Comparison of ENCODE assay signal across 16 mouse cellular contexts in genomic region chr12:56537342-56537741, GRCm38 (mm10). TPM values are rescaled to one million over a fixed set of nuclear protein-coding genes. Genes with fewer than 3 reads are reported as not detected.
A peak's percentile ranks its signal among the peaks of the same experiment; 100 is the strongest.
DNase-seq lines count a peak whose midpoint lies in the region; ATAC-seq and TF ChIP-seq lines count a peak whose summit lies in the region.
"Had no signal": no experiment of that assay in that cellular context is flagged by ENCODE, and none has a peak within 500 bp of the region (broad histone marks: within the 10 kb centered on the region; RNA-seq: fewer than 3 reads in every experiment).

No protein-coding gene starts in this region.

- H3K4me3 ChIP-seq in midbrain, embryonic 10.5 days: peak overlapping the region; percentile 47
- no peak overlapping the region for H3K4me3 ChIP-seq in midbrain, postnatal 0 days (ENCODE audit: low read depth, low read length)
- peak overlapping the region; percentile 40 for H3K4me3 ChIP-seq in forebrain, embryonic 11.5 days (ENCODE audit: low read depth, low read length)
- H3K4me3 ChIP-seq in lung, embryonic 16.5 days (ENCODE audit: low read length): peak overlapping the region; percentile 62
- H3K4me3 ChIP-seq: liver, embryonic 12.5 days had no signal

- H3K4me1 ChIP-seq in midbrain, embryonic 10.5 days: peaks cover 30% of the 10 kb centered on the region
- H3K4me1 ChIP-seq in midbrain, postnatal 0 days (ENCODE audit: insufficient read depth, low read length): 0 out of 2 replicates have a peak, but pooled peaks cover 2% of the 10 kb centered on the region
- 0 out of 2 replicates have a peak, but pooled peaks cover 3% of the 10 kb centered on the region for H3K4me1 ChIP-seq in forebrain, embryonic 11.5 days (replicated peaks; ENCODE audit: control insufficient read depth, insufficient read depth, low read length)
- H3K4me1 ChIP-seq in lung, embryonic 16.5 days (replicated peaks; ENCODE audit: control insufficient read depth, insufficient read depth, low read length): 0 out of 2 replicates have a peak, but pooled peaks cover 3% of the 10 kb centered on the region
- H3K4me1 ChIP-seq: liver, embryonic 12.5 days had no signal

- H3K27me3 ChIP-seq in midbrain, embryonic 10.5 days (ENCODE audit: low read depth, poor library complexity, severe bottlenecking): peaks cover 100% of the 10 kb centered on the region
- H3K27me3 ChIP-seq in midbrain, postnatal 0 days (ENCODE audit: insufficient read depth, low read length): peaks cover 89% of the 10 kb centered on the region
- peaks cover 92% of the 10 kb centered on the region for H3K27me3 ChIP-seq in forebrain, embryonic 11.5 days (ENCODE audit: control insufficient read depth, insufficient read depth, low read length)
- peaks cover 73% of the 10 kb centered on the region for H3K27me3 ChIP-seq in lung, embryonic 16.5 days (ENCODE audit: control insufficient read depth, insufficient read depth, low read depth, low read length)

- ATAC-seq in midbrain, postnatal 0 days (ENCODE audit: low FRiP score): no peak
- no peak for ATAC-seq in forebrain, embryonic 11.5 days (replicated peaks; ENCODE audit: low FRiP score)
- ATAC-seq in lung, embryonic 16.5 days (ENCODE audit: low read depth): peak; percentile 13; the same call in 1 of the 2 replicates
- ATAC-seq: liver, embryonic 12.5 days had no signal

- no peaks in the 10 kb centered on the region for H3K9me3 ChIP-seq in midbrain, embryonic 10.5 days (replicated peaks)
- H3K9me3 ChIP-seq in midbrain, postnatal 0 days (ENCODE audit: low read length): no peaks in the 10 kb centered on the region
- H3K9me3 ChIP-seq in forebrain, embryonic 11.5 days (ENCODE audit: control insufficient read depth, low read length): no peaks in the 10 kb centered on the region
- no peaks in the 10 kb centered on the region for H3K9me3 ChIP-seq in lung, embryonic 16.5 days (ENCODE audit: control insufficient read depth, low read length)
- H3K9me3 ChIP-seq: liver, embryonic 12.5 days had no signal

- under 1% methylated on average over 19 of the region's 19 CpGs for WGBS in midbrain, embryonic 10.5 days
- WGBS in midbrain, postnatal 0 days: 2% methylated on average over 19 of the region's 19 CpGs
- WGBS in forebrain, embryonic 11.5 days: under 1% methylated on average over 19 of the region's 19 CpGs
- WGBS in lung, embryonic 16.5 days: 1% methylated on average over 19 of the region's 19 CpGs

- TF ChIP-seq CTCF in midbrain, postnatal 0 days (IDR thresholded peaks at IDR 0.05): no peak

- no peak overlapping the region for H3K9ac ChIP-seq in midbrain, postnatal 0 days (replicated peaks; ENCODE audit: low read length, poor library complexity, severe bottlenecking)
- no peak overlapping the region; the same call in 1 of the 2 replicates for H3K9ac ChIP-seq in forebrain, embryonic 11.5 days (ENCODE audit: low read length)
- peak overlapping the region; percentile 83 for H3K9ac ChIP-seq in lung, embryonic 16.5 days (ENCODE audit: low read length)
- H3K9ac ChIP-seq: hindbrain, embryonic 14.5 days; liver, embryonic 12.5 days had no signal

- no peaks in the 10 kb centered on the region for H3K36me3 ChIP-seq in midbrain, embryonic 10.5 days
- no peaks in the 10 kb centered on the region for H3K36me3 ChIP-seq in midbrain, postnatal 0 days (ENCODE audit: insufficient read depth, low read length)
- H3K36me3 ChIP-seq in forebrain, embryonic 11.5 days (ENCODE audit: control insufficient read depth, insufficient read depth, low read length): no peaks in the 10 kb centered on the region; the same call in 1 of the 2 replicates
- H3K36me3 ChIP-seq in lung, embryonic 16.5 days (ENCODE audit: control insufficient read depth, insufficient read depth, low read length): no peaks in the 10 kb centered on the region
- H3K36me3 ChIP-seq: liver, embryonic 12.5 days had no signal

- 0 out of 2 replicates have a peak overlapping the region, but pooled peaks have one; percentile 9 for H3K27ac ChIP-seq in midbrain, embryonic 10.5 days (replicated peaks)
- H3K27ac ChIP-seq in midbrain, postnatal 0 days (ENCODE audit: low read depth, low read length): no peak overlapping the region
- H3K27ac ChIP-seq in forebrain, embryonic 11.5 days (ENCODE audit: low read depth, low read length): peak overlapping the region; percentile 73; the same call in 1 of the 2 replicates
- H3K27ac ChIP-seq in lung, embryonic 16.5 days (ENCODE audit: low read length): peak overlapping the region; percentile 97
- H3K27ac ChIP-seq: hindbrain, embryonic 14.5 days; liver, embryonic 12.5 days had no signal

- DNase-seq in midbrain, embryonic 10.5 days (ENCODE audit: low spot score): peak; percentile 51
- no peak for DNase-seq in midbrain, postnatal 0 days (ENCODE audit: low spot score)
- DNase-seq in forebrain, embryonic 11.5 days (ENCODE audit: low spot score): no peak
- DNase-seq in retina, postnatal 1 day: peak; percentile 43
- DNase-seq in layer of hippocampus, adult 18-20 months (ENCODE audit: low spot score in 2 of 2): no peak
- no peak for DNase-seq in urinary bladder, postnatal 25 days (ENCODE audit: low spot score)
- DNase-seq: cerebellum, adult 18-20 months; heart, adult 18-20 months; kidney, adult 11 months; kidney, postnatal 36 days had no signal

- H3K4me2 ChIP-seq in midbrain, postnatal 0 days (ENCODE audit: low read depth, low read length, poor library complexity, severe bottlenecking): no peak overlapping the region
- peak overlapping the region; percentile 35; the same call in 1 of the 2 replicates for H3K4me2 ChIP-seq in forebrain, embryonic 11.5 days (ENCODE audit: low read depth, low read length, severe bottlenecking)
- peak overlapping the region; percentile 47 for H3K4me2 ChIP-seq in lung, embryonic 16.5 days (ENCODE audit: low read depth, low read length)
- H3K4me2 ChIP-seq: hindbrain, embryonic 14.5 days; liver, embryonic 12.5 days had no signal

RNA-seq across cellular contexts. Expression of gene Nkx2-1, which starts 0.6 kb away (rescaled TPM):
- 9.1 and 9.4 TPM in 2 replicates for polyA plus RNA-seq in midbrain, embryonic 10.5 days (2016; fragmentation: Nextera tagmentation; extraction: Ambion mirVana)
- 0.19 and 1.6 TPM in 2 replicates for total RNA-seq in midbrain, postnatal 0 days (2014; rRNA removed)
- 5.1 and 7.6 TPM in 2 replicates for polyA plus RNA-seq in midbrain, postnatal 0 days (2015; fragmentation: Nextera tagmentation; extraction: Ambion mirVana)
- polyA plus RNA-seq in forebrain, embryonic 11.5 days (2014; fragmentation: Nextera tagmentation; extraction: Ambion mirVana): 36.6 and 45.7 TPM in 2 replicates
- polyA plus RNA-seq in lung, embryonic 16.5 days (2015; fragmentation: Nextera tagmentation; extraction: Ambion mirVana): 74.8 and 91.7 TPM in 2 replicates
- under 1 TPM; 0.45 to 0.71 TPM for total RNA-seq in layer of hippocampus, adult 18-20 months (2021)
- total RNA-seq: gastrocnemius, adult 18-20 months had no signal
- polyA plus RNA-seq: C2C12; hindbrain, embryonic 14.5 days; liver, embryonic 12.5 days; urinary bladder, adult 2 months had no signal

Comparison
In these comparisons a context has a peak if more than half of its experiments do, and no peak if none do; other contexts are left out.
1. DNase-seq: peak in midbrain, embryonic 10.5 days (single experiment) and retina, postnatal 1 day (single experiment); none in midbrain, postnatal 0 days (single experiment), forebrain, embryonic 11.5 days (single experiment), layer of hippocampus, adult 18-20 months (0 of 2) and urinary bladder, postnatal 25 days (single experiment).